Mouse (Mus musculus): ENCODE results near the gene Ufsp1.

Gene Ufsp1

GRCm38 (mm10) chr5:137335066-137335465, 40.6 kb downstream of the Ufsp1 start:
- no peak for DNase-seq

GRCm38 (mm10) chr5:137337190-137337589, 42.8 kb downstream of the Ufsp1 start:
- no peak for DNase-seq

- DNase-seq = peak; percentile 92 to 95
Measured at GRCm38 (mm10) chr5:137338256-137338655, 43.8 kb downstream of the Ufsp1 start.

- peak; percentile 70 to 73 for DNase-seq
Measured at GRCm38 (mm10) chr5:137338663-137339289, 44.3 kb downstream of the Ufsp1 start.

- peak; percentile 51 to 64 for DNase-seq
Measured at GRCm38 (mm10) chr5:137339290-137339979, 45.0 kb downstream of the Ufsp1 start.

- no peak for DNase-seq
Measured at GRCm38 (mm10) chr5:137340222-137340621, 45.8 kb downstream of the Ufsp1 start.

GRCm38 (mm10) chr5:137342407-137343012, 48.1 kb downstream of the Ufsp1 start:
- DNase-seq = no peak

- no peak for DNase-seq
Measured at GRCm38 (mm10) chr5:137343412-137343811, 49.0 kb downstream of the Ufsp1 start.

- no peak for DNase-seq
Measured at GRCm38 (mm10) chr5:137343869-137344268, 49.4 kb downstream of the Ufsp1 start.

All from cerebellum, postnatal 14 days (tissue).